Mouse (Mus musculus): ENCODE data around the gene Tmem179. TPM values are rescaled to one million over a fixed set of nuclear protein-coding genes. Genes with fewer than 3 reads are reported as not detected.
A peak's percentile ranks its signal among the peaks of the same experiment; 100 is the strongest.

Tmem179 gene
- polyA plus RNA-seq, 1 experiment from 2014 or later = 40.0 TPM

- H3K9me3 ChIP-seq (replicated peaks; ENCODE audit: control insufficient read depth, low read length) = no peaks in the 10 kb centered on the region
- no peak overlapping the region for H3K4me3 ChIP-seq (ENCODE audit: low read depth, low read length)
- H3K27ac ChIP-seq (ENCODE audit: low read depth, low read length) = no peak overlapping the region
- H3K27me3 ChIP-seq (replicated peaks; ENCODE audit: control insufficient read depth, insufficient read depth, low read length) = no peaks in the 10 kb centered on the region
- DNase-seq (ENCODE audit: low spot score) (no peak), ATAC-seq (no peak)
- H3K4me1 ChIP-seq (ENCODE audit: control insufficient read depth, insufficient read depth, low read length) = no peaks in the 10 kb centered on the region
- 20% methylated on average over 12 of the region's 12 CpGs for WGBS
- no peaks in the 10 kb centered on the region for H3K36me3 ChIP-seq (ENCODE audit: control insufficient read depth, insufficient read depth, low read length)
- H3K9ac ChIP-seq (ENCODE audit: low read length) = no peak overlapping the region
- no peak overlapping the region for H3K4me2 ChIP-seq (ENCODE audit: low read length)
These were observed 38.4 kb upstream of the Tmem179 start for GRCm38 (mm10) chr12:112554900-112555299.

- Histone ChIP-seq H3K4me2 (ENCODE audit: low read length) (no peak overlapping the region), H3K36me3 (ENCODE audit: control insufficient read depth, insufficient read depth, low read length) (no peaks in the 10 kb centered on the region), H3K4me3 (ENCODE audit: low read depth, low read length) (no peak overlapping the region), H3K9ac (ENCODE audit: low read length) (no peak overlapping the region), H3K4me1 (ENCODE audit: control insufficient read depth, insufficient read depth, low read length) (no peaks in the 10 kb centered on the region), H3K27me3 (replicated peaks; ENCODE audit: control insufficient read depth, insufficient read depth, low read length) (no peaks in the 10 kb centered on the region), H3K27ac (ENCODE audit: low read depth, low read length) (no peak overlapping the region), H3K9me3 (replicated peaks; ENCODE audit: control insufficient read depth, low read length) (no peaks in the 10 kb centered on the region)
- ATAC-seq (peak; percentile 35; the same call in 1 of the 2 replicates), DNase-seq (ENCODE audit: low spot score) (no peak)
- 69% methylated on average over 5 of the region's 5 CpGs for WGBS
These were observed 36.0 kb upstream of the Tmem179 start for GRCm38 (mm10) chr12:112552520-112552919.

GRCm38 (mm10) chr12:112551861-112552375 lies 35.4 kb upstream of the Tmem179 start:
- H3K4me3 ChIP-seq (ENCODE audit: low read depth, low read length) = no peak overlapping the region
- ATAC-seq (peak; percentile 81), DNase-seq (ENCODE audit: low spot score) (peak; percentile 81)
- H3K4me2 ChIP-seq (ENCODE audit: low read length) = no peak overlapping the region
- no peak overlapping the region for H3K27ac ChIP-seq (ENCODE audit: low read depth, low read length)
- H3K27me3 ChIP-seq (replicated peaks; ENCODE audit: control insufficient read depth, insufficient read depth, low read length) = no peaks in the 10 kb centered on the region
- H3K36me3 ChIP-seq (ENCODE audit: control insufficient read depth, insufficient read depth, low read length) = no peaks in the 10 kb centered on the region
- H3K9ac ChIP-seq (ENCODE audit: low read length) = no peak overlapping the region
- 3% methylated on average over 13 of the region's 13 CpGs for WGBS
- H3K4me1 ChIP-seq (ENCODE audit: control insufficient read depth, insufficient read depth, low read length) = no peaks in the 10 kb centered on the region
- no peaks in the 10 kb centered on the region for H3K9me3 ChIP-seq (replicated peaks; ENCODE audit: control insufficient read depth, low read length)

GRCm38 (mm10) chr12:112549287-112549686 lies 32.7 kb upstream of the Tmem179 start:
- Histone ChIP-seq H3K9ac (ENCODE audit: low read length) (no peak overlapping the region), H3K27me3 (replicated peaks; ENCODE audit: control insufficient read depth, insufficient read depth, low read length) (no peaks in the 10 kb centered on the region), H3K4me3 (ENCODE audit: low read depth, low read length) (no peak overlapping the region), H3K9me3 (replicated peaks; ENCODE audit: control insufficient read depth, low read length) (no peaks in the 10 kb centered on the region), H3K4me1 (ENCODE audit: control insufficient read depth, insufficient read depth, low read length) (peaks cover 10% of the 10 kb centered on the region; the same call in 1 of the 2 replicates), H3K27ac (ENCODE audit: low read depth, low read length) (no peak overlapping the region), H3K36me3 (ENCODE audit: control insufficient read depth, insufficient read depth, low read length) (no peaks in the 10 kb centered on the region), H3K4me2 (ENCODE audit: low read length) (no peak overlapping the region)
- ATAC-seq = no peak
- 87% methylated on average over 1 of the region's 1 CpGs for WGBS
- no peak for DNase-seq (ENCODE audit: low spot score)

- DNase-seq (ENCODE audit: low spot score) (no peak), ATAC-seq (no peak)
- Histone ChIP-seq H3K36me3 (ENCODE audit: control insufficient read depth, insufficient read depth, low read length) (no peaks in the 10 kb centered on the region), H3K9ac (ENCODE audit: low read length) (no peak overlapping the region), H3K27ac (ENCODE audit: low read depth, low read length) (no peak overlapping the region), H3K4me3 (ENCODE audit: low read depth, low read length) (no peak overlapping the region), H3K4me2 (ENCODE audit: low read length) (no peak overlapping the region), H3K27me3 (replicated peaks; ENCODE audit: control insufficient read depth, insufficient read depth, low read length) (no peaks in the 10 kb centered on the region), H3K9me3 (replicated peaks; ENCODE audit: control insufficient read depth, low read length) (no peaks in the 10 kb centered on the region), H3K4me1 (ENCODE audit: control insufficient read depth, insufficient read depth, low read length) (peaks cover 27% of the 10 kb centered on the region)
- WGBS = 82% methylated on average over 8 of the region's 8 CpGs
These were observed 29.6 kb upstream of the Tmem179 start for GRCm38 (mm10) chr12:112546110-112546509.

- peaks cover 36% of the 10 kb centered on the region for H3K4me1 ChIP-seq (ENCODE audit: control insufficient read depth, insufficient read depth, low read length)
- no peaks in the 10 kb centered on the region for H3K9me3 ChIP-seq (replicated peaks; ENCODE audit: control insufficient read depth, low read length)
- no peak for DNase-seq (ENCODE audit: low spot score)
- H3K4me3 ChIP-seq (ENCODE audit: low read depth, low read length) = no peak overlapping the region
- no peak for ATAC-seq
- H3K27me3 ChIP-seq (replicated peaks; ENCODE audit: control insufficient read depth, insufficient read depth, low read length) = no peaks in the 10 kb centered on the region
- no peaks in the 10 kb centered on the region for H3K36me3 ChIP-seq (ENCODE audit: control insufficient read depth, insufficient read depth, low read length)
- 35% methylated on average over 12 of the region's 12 CpGs for WGBS
- peak overlapping the region; percentile 18 for H3K9ac ChIP-seq (ENCODE audit: low read length)
- H3K4me2 ChIP-seq (ENCODE audit: low read length) = no peak overlapping the region
- H3K27ac ChIP-seq (ENCODE audit: low read depth, low read length) = peak overlapping the region; percentile 7; the same call in 1 of the 2 replicates
These were observed 28.6 kb upstream of the Tmem179 start for GRCm38 (mm10) chr12:112544946-112545701.

- Histone ChIP-seq H3K4me3 (ENCODE audit: low read depth, low read length) (no peak overlapping the region), H3K36me3 (ENCODE audit: control insufficient read depth, insufficient read depth, low read length) (no peaks in the 10 kb centered on the region), H3K9ac (ENCODE audit: low read length) (no peak overlapping the region), H3K4me2 (ENCODE audit: low read length) (no peak overlapping the region), H3K27me3 (replicated peaks; ENCODE audit: control insufficient read depth, insufficient read depth, low read length) (no peaks in the 10 kb centered on the region), H3K9me3 (replicated peaks; ENCODE audit: control insufficient read depth, low read length) (no peaks in the 10 kb centered on the region), H3K4me1 (ENCODE audit: control insufficient read depth, insufficient read depth, low read length) (peaks cover 39% of the 10 kb centered on the region), H3K27ac (ENCODE audit: low read depth, low read length) (no peak overlapping the region)
- WGBS = 72% methylated on average over 9 of the region's 9 CpGs
- ATAC-seq = no peak
- DNase-seq (ENCODE audit: low spot score) = no peak
These were observed 27.4 kb upstream of the Tmem179 start for GRCm38 (mm10) chr12:112543941-112544340.

- WGBS = 6% methylated on average over 11 of the region's 11 CpGs
- DNase-seq (ENCODE audit: low spot score) (peak; percentile 94), ATAC-seq (peak; percentile 56)
- Histone ChIP-seq H3K9ac (ENCODE audit: low read length) (peak overlapping the region; percentile 40), H3K4me1 (ENCODE audit: control insufficient read depth, insufficient read depth, low read length) (peaks cover 39% of the 10 kb centered on the region), H3K36me3 (ENCODE audit: control insufficient read depth, insufficient read depth, low read length) (no peaks in the 10 kb centered on the region), H3K4me2 (ENCODE audit: low read length) (peak overlapping the region; percentile 7; the same call in 1 of the 2 replicates), H3K27ac (ENCODE audit: low read depth, low read length) (peak overlapping the region; percentile 94), H3K4me3 (ENCODE audit: low read depth, low read length) (no peak overlapping the region), H3K27me3 (replicated peaks; ENCODE audit: control insufficient read depth, insufficient read depth, low read length) (no peaks in the 10 kb centered on the region), H3K9me3 (replicated peaks; ENCODE audit: control insufficient read depth, low read length) (no peaks in the 10 kb centered on the region)
These were observed 26.4 kb upstream of the Tmem179 start for GRCm38 (mm10) chr12:112542920-112543300.

GRCm38 (mm10) chr12:112542257-112542919 lies 25.8 kb upstream of the Tmem179 start:
- Histone ChIP-seq H3K27ac (ENCODE audit: low read depth, low read length) (peak overlapping the region; percentile 94), H3K36me3 (ENCODE audit: control insufficient read depth, insufficient read depth, low read length) (no peaks in the 10 kb centered on the region), H3K4me1 (ENCODE audit: control insufficient read depth, insufficient read depth, low read length) (peaks cover 39% of the 10 kb centered on the region), H3K9me3 (replicated peaks; ENCODE audit: control insufficient read depth, low read length) (no peaks in the 10 kb centered on the region), H3K27me3 (replicated peaks; ENCODE audit: control insufficient read depth, insufficient read depth, low read length) (no peaks in the 10 kb centered on the region), H3K4me3 (ENCODE audit: low read depth, low read length) (no peak overlapping the region), H3K4me2 (ENCODE audit: low read length) (peak overlapping the region; percentile 19), H3K9ac (ENCODE audit: low read length) (peak overlapping the region; percentile 47)
- ATAC-seq (peak; percentile 60), DNase-seq (ENCODE audit: low spot score) (peak; percentile 79)
- 25% methylated on average over 13 of the region's 13 CpGs for WGBS

All from forebrain, embryonic 14.5 days (tissue).